Mouse (Mus musculus): ENCODE measurements around the gene Mtpn. TPM values are rescaled to one million over a fixed set of nuclear protein-coding genes. Genes with fewer than 3 reads are reported as not detected.

Gene Mtpn
- polyA plus RNA-seq, 1 experiment from 2014 or later = 105 TPM

GRCm38 (mm10) chr6:35463450-35464395 lies 76.0 kb downstream of the Mtpn start:
- WGBS = 83% methylated on average over 5 of the region's 5 CpGs
- DNase-seq (ENCODE audit: low spot score) (peak; percentile 25), ATAC-seq (no peak)

DNA sequence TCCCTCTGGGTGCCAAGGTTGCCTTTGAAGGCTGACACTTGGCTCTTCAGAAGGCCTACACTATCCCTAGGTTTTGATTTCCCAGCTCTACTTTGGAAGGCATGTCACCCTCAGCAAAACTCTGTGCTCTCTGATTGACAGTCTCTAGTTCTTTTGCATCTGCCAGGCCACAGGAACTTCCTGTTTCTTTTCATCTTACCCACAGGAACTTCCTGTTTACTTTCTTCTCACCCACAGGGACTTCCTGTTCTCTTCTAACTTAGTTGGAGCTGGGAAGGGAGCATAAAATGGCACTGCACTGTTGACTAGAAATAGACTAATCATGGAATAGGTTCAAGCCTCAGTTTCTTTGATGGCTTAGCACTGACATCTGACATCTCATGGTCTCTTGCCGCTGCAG lies 77.2 kb downstream of the Mtpn start:
- H3K4me3 ChIP-seq (ENCODE audit: low read depth, low read length) = no peak overlapping the region
- H3K4me1 ChIP-seq (ENCODE audit: control insufficient read depth, insufficient read depth, low read length) = no peaks in the 10 kb centered on the region
- 92% methylated on average over 1 of the region's 1 CpGs for WGBS
- no peak for ATAC-seq
- no peak overlapping the region for H3K4me2 ChIP-seq (ENCODE audit: low read length)
- H3K27me3 ChIP-seq (replicated peaks; ENCODE audit: control insufficient read depth, insufficient read depth, low read length) = no peaks in the 10 kb centered on the region
- no peak overlapping the region for H3K27ac ChIP-seq (ENCODE audit: low read depth, low read length)
- no peak for DNase-seq (ENCODE audit: low spot score)
- no peaks in the 10 kb centered on the region for H3K9me3 ChIP-seq (replicated peaks; ENCODE audit: control insufficient read depth, low read length)
- no peak overlapping the region for H3K9ac ChIP-seq (ENCODE audit: low read length)
- no peaks in the 10 kb centered on the region for H3K36me3 ChIP-seq (ENCODE audit: control insufficient read depth, insufficient read depth, low read length)

More at GRCm38 (mm10) chr6:35463450-35464395, 76.0 kb downstream of the Mtpn start:
- Histone ChIP-seq H3K27me3 (replicated peaks; ENCODE audit: control insufficient read depth, insufficient read depth, low read length) (no peaks in the 10 kb centered on the region), H3K27ac (ENCODE audit: low read depth, low read length) (no peak overlapping the region), H3K4me1 (ENCODE audit: control insufficient read depth, insufficient read depth, low read length) (no peaks in the 10 kb centered on the region), H3K9me3 (replicated peaks; ENCODE audit: control insufficient read depth, low read length) (no peaks in the 10 kb centered on the region), H3K9ac (ENCODE audit: low read length) (no peak overlapping the region), H3K4me3 (ENCODE audit: low read depth, low read length) (no peak overlapping the region), H3K36me3 (ENCODE audit: control insufficient read depth, insufficient read depth, low read length) (no peaks in the 10 kb centered on the region), H3K4me2 (ENCODE audit: low read length) (no peak overlapping the region)

Small RNAs within 50 kb of the gene (microRNA-seq; reads per million reads assigned to microRNA genes)
- gene Gm23053 = not detected

Other genes starting within 250 kb of the Mtpn start
- 2.7 and 4.6 TPM in 2 replicates for gene Slc13a4, start 231.8 kb downstream of the Mtpn start, polyA plus RNA-seq (2014; fragmentation: Nextera tagmentation; extraction: Ambion mirVana)
- gene Fam180a, start 213.7 kb downstream of the Mtpn start, polyA plus RNA-seq (2014; fragmentation: Nextera tagmentation; extraction: Ambion mirVana) = 0.66 and 1.5 TPM in 2 replicates

All from forebrain, embryonic 14.5 days (tissue).